Mouse (Mus musculus): Measurements from ENCODE around the gene Mien1.
A peak's percentile ranks its signal among the peaks of the same experiment; 100 is the strongest.

The Mien1 gene

DNA sequence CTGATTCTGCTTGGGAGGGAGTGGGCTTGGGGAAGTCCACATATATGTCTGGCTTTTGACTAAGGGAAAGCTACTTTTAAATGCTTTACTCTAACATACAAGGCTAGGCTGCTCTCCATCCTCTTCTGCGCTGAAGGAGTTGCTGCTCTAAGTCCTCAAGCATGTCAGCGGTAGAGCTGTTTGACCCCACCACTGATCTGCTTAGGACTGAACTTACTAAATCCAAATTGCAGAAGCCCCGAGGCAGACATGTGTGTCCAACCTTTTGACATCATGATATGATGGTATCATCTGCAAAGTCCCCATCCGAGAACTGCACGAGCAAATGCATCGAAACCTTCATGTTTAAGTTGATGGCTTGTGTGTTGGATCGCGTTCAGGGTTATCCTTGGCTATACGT is 21.1 kb upstream of the Mien1 start:
- no peak for DNase-seq (ENCODE audit: low spot score in 2 of 2)

- DNase-seq (ENCODE audit: low spot score in 2 of 2): no peak
Measured at GRCm38 (mm10) chr11:98459071-98459741, 20.4 kb upstream of the Mien1 start.

GRCm38 (mm10) chr11:98458121-98458990 is 19.6 kb upstream of the Mien1 start:
- DNase-seq (ENCODE audit: low spot score in 2 of 2): no peak

GRCm38 (mm10) chr11:98457367-98458120 is 18.8 kb upstream of the Mien1 start:
- peak; percentile 69 to 74 for DNase-seq (ENCODE audit: low spot score in 2 of 2)

- no peak for DNase-seq (ENCODE audit: low spot score in 2 of 2)
Measured at GRCm38 (mm10) chr11:98456945-98457344, 18.2 kb upstream of the Mien1 start.

DNA sequence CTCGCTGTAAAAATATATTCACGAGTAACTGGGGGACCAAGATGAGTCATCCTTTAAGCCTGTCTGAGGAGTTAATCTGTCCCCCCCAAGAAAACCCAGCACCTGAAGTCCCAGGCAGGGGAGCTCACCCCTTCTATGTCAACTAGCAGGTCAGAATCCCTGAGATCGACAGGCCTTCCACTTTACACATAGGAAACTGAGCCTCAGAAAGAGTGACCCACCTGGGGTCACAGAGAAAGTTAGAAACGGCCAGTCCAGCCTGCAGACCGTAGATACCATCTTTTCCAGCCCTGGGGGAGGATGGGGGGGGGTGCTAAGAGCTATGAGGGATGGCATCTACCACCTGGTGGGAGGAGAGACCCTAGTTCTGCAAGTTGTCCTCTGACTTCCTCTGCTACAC is 17.8 kb upstream of the Mien1 start:
- DNase-seq (ENCODE audit: low spot score in 2 of 2): no peak

DNA sequence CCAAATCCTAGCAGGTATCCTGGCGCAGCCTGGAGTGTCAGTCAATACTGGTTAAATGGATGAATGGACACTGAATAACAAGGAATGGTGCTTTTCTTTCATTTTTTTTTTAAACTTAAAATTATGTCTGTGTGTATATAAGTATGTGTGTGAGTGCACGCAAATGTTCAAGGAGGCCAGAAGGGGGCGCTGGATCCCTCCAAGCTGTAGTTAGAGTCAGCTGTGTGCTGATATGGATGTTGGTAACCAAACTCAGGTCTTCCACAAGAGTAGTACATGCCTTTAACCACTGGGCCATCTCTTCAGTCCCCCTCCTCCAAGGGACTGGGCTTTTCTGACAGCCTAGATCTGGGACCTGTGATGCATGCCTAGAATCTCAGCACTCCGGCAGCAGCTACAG is 16.7 kb upstream of the Mien1 start:
- no peak for DNase-seq (ENCODE audit: low spot score in 2 of 2)

GRCm38 (mm10) chr11:98449921-98450771 is 11.4 kb upstream of the Mien1 start:
- peak in 1 of 2 experiments; percentile 17 for DNase-seq (ENCODE audit: low spot score in 2 of 2)

DNA sequence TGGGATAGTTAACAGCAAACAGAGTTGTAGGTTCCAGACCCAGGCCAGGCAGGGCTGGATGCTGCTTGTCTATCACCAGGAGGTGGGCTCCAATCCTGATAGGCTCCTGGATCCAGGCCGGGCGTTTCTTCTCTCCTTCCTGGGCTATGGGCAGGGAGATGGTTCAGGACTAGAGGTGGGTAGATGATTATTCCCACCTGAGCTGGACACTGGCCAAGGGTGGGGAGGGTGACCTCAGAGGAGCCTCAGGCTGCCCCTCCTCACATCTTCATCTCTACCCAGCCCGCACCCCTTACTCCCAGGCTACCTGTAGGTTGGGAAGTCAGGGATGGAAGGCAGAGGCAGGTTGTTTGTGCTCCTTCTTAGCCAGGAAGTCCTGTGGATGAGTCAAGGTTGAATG is 10.6 kb upstream of the Mien1 start:
- DNase-seq (ENCODE audit: low spot score in 2 of 2): no peak

GRCm38 (mm10) chr11:98448191-98448790 is 9.5 kb upstream of the Mien1 start:
- DNase-seq (ENCODE audit: low spot score in 2 of 2): no peak

GRCm38 (mm10) chr11:98447475-98447834 is 8.7 kb upstream of the Mien1 start:
- no peak for DNase-seq (ENCODE audit: low spot score in 2 of 2)

DNA sequence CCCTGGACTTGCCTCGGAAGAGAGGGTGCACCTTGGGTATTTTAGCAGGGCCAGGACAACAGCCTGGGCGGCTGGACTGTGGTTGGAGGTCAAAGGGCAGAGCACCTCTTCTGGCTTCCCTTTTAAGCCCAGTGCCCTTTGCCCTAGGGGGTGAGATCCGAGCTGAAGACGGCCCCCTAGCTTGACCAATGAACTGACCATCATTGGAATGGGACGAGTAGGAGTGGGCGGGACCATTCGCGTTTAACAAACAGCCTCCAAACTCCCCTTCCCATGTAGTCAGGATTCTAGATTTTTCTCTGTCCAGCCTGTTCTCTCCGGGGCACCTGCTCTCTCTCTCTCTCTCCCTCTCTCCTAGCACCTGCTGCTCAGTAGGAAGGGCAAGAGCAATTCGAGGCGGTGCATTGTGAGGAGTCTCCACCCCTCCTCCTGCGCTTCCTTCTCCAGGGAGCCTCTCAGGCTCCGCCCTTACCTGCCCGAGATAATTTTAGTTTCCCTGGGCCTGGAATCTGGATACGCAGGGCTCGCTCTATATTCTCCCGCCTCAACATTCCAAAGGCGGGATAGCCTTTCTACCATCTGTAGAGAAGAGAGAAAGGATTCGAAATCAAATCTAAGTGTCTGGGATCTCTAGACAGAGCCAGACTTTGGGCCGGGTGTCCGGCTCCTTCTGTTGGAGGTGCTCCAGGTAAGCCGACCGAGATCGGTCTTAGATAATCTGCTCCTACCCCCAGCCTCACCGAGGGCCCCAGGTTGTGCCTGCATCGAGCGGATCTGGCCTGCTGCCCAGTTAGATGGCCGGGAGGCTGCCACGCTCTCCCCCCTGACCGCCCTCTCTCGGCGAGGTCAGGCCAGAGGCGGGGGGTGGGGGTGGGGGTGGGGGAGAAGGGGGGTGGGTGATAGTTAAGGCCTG is 8.0 kb upstream of the Mien1 start:
- no peak for DNase-seq (ENCODE audit: low spot score in 2 of 2)

DNA sequence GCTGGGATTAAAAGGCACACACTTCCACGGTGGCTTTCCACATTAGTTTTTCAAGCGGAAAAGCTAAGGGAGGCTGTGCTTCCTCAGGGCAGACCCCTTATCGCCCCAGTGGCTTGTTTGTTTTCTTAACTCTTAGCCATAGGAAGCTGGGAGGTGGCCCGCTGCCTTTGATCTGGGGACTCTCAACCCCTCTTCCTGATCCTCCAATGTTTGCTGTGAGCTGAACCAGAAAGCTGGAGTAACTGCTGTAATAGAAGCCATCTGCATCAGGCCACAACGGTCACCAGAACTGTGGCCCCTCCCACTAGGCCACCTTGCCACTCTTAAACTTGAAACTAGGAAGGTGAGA is 7.4 kb upstream of the Mien1 start, which contains the start of gene Grb7:
TSS of gene Grb7 (plus strand) at position 182 of the 349 bp plus-strand sequence.
- no peak for DNase-seq (ENCODE audit: low spot score in 2 of 2)

DNA sequence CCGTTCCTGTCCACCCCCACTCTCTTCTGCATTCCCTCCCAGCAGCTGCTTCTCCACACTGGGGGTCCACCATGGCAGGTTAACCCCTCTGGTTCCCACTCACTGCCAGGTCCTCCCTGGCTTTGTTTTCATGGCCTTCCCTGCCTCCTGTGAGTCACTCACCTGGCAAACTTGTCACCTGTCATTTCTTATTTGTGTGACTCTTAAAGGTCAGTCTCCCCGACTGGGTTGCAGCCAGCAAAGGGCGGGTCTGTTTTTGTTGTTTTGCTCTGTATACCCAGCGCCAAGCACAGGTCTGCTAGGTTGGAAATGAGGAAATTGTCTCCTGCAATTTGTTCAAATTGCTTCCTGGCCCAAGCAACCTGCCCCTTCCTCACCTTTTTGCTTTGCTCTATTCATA is 6.9 kb upstream of the Mien1 start:
- no peak for DNase-seq (ENCODE audit: low spot score in 2 of 2)

DNA sequence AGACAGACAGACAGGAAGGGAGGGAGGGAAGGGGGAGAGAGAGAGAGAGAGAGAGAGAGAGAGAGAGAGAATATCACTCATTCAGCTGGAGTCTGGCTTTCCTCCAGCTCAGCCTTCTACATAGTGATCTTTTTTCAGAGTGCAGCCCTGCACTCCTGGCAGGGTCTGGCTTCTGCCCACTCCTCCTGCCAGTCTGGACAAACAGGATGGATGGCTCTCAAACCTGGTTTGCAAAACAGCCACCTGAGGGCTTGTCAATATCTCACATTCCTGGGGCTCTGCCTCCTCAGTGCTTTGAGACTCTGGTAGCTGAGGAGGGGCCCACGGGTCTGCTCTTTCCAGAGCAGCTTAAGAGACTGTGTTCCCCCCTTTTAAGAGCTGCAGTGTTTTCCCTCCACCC is 6.4 kb upstream of the Mien1 start:
- DNase-seq (ENCODE audit: low spot score in 2 of 2): no peak

DNA sequence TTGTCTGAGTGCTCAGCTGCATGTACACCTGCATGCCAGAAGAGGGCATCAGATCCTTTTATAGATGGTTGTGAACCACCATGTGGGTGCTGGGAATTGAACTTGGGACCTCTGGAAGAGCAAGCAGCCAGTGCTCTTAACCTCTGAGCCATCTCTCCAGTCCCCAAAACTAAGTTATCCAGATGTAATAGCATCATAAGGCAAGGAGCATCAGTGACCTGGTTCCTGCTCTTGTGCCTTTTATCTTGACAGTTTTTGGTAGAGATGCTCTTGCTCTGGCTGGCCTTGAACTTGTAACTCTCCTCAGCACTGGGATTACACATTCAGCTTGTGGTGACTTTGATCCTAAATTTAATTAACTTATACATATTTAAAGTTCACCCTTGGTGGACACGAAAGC is 4.9 kb upstream of the Mien1 start:
- no peak for DNase-seq (ENCODE audit: low spot score in 2 of 2)

GRCm38 (mm10) chr11:98437441-98437840 is 1.4 kb downstream of the Mien1 start:
- no peak for DNase-seq (ENCODE audit: low spot score in 2 of 2)

- no peak for DNase-seq (ENCODE audit: low spot score in 2 of 2)
Measured at GRCm38 (mm10) chr11:98435723-98436122, 3.1 kb downstream of the Mien1 start.

DNA sequence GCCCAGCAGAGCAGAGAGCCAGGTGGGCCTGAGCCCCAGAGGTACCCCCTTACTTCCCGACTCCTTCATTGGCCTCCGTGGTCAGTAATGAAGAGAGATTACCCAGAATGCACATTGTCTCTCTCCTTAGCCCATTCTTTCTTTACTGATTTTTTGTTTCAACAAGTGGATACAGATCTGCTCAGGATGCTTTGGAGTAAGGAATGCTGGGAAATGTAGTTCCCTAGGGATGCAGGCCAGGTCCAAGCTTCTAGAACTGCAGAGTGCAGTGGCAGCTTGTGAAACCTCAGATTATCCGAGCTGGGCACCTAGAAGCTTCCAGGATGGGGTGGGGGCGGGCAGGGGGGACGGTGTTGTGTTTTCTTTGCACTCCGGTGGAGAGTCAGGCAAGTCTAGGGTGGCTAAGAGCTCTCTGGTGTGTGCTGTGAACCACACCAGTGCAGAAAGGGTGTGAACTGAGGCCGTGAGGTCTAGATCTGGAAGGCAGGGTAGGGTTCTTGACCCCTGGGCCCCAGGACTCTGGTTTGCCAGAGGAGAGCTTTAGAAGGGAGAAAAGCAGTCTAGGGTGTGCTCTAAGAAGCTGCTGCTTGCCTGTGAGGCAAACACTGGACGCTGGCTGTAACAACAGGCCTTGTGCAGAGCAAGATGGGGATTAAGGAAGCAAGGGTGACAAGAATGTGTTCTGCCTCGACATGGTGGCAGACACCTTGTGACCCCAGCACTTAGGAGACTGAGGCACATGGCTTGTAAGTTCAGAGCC is 6.9 kb downstream of the Mien1 start:
- DNase-seq (ENCODE audit: low spot score in 2 of 2): no peak

Measured in heart, adult 9 months (tissue).